Mouse (Mus musculus): ENCODE measurements around the gene Olfr1279.
"Not testable (repeated sequence)": the region's sequence is repeated elsewhere in the genome, so short reads cannot be mapped to it uniquely, and the experiment has no call there.

The Olfr1279 gene

DNA sequence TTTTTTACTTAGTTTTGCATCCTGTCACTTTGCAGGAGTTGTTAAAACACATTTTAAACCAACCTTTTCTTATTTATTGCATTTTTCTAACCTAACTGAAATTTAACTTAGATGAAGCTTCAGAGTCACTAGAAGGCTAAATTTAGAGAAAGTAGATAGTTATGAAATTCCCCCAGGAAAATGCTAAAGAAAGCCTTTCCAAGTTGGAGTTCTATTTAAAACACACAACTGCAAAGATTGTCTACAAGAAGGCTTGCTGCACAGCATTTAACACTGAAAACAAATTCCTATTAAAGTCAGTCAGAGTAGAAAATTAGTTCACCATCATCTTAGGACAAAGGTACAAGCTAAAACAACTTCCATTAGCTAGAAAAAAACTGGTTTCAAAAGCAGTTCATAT lies at the start of gene Olfr1279:
Gene Olfr1279 (plus strand): TSS at position 262 of the 400 bp plus-strand sequence.
- DNase-seq (ENCODE audit: low spot score), result no peak

DNA sequence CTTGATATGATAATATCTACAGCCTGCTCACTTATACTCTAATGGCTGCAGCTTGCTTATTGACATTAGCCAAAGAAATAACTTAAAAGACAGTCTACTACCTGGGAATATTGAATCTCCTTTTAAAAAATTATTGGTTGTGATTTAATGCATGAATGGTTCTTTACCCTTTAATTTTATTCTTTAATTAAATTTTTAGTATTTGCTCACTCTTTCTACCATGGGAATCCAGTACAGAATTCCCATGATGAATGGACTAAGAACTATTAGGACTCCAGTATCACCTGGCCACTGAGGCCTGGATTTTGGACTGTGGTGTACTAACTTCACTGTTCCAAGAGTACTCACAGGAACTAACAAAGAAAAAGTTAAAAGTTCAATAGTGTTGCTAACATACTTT lies 46.2 kb upstream of the Olfr1279 start, which contains the start of gene Olfr1276:
Gene Olfr1276 (plus strand): TSS at position 301 of the 400 bp plus-strand sequence.
- no peak for DNase-seq (ENCODE audit: low spot score)

- DNase-seq (ENCODE audit: low spot score), result no peak
Observed at GRCm38 (mm10) chr2:111274006-111274405, 26.4 kb upstream of the Olfr1279 start, which contains the start of gene Olfr1277. TSS of gene Olfr1277 (minus strand) at chr2:111274106.

GRCm38 (mm10) chr2:111289836-111290235 lies 10.6 kb upstream of the Olfr1279 start, which contains the start of gene Olfr1278:
TSS of gene Olfr1278 (plus strand) at chr2:111290136.
- DNase-seq (ENCODE audit: low spot score), result no peak

- no peak for DNase-seq (ENCODE audit: low spot score)
Observed at GRCm38 (mm10) chr2:111298541-111298940, 1.9 kb upstream of the Olfr1279 start.

GRCm38 (mm10) chr2:111313717-111314116 lies 13.3 kb downstream of the Olfr1279 start, which contains the start of gene Olfr1280:
TSS of gene Olfr1280 (plus strand) at chr2:111314017.
- DNase-seq (ENCODE audit: low spot score), result no peak

- DNase-seq (ENCODE audit: low spot score), result no peak
Observed at GRCm38 (mm10) chr2:111326220-111326619, 25.8 kb downstream of the Olfr1279 start, which contains the start of gene Olfr1281. TSS of gene Olfr1281 (plus strand) at chr2:111326520.

DNA sequence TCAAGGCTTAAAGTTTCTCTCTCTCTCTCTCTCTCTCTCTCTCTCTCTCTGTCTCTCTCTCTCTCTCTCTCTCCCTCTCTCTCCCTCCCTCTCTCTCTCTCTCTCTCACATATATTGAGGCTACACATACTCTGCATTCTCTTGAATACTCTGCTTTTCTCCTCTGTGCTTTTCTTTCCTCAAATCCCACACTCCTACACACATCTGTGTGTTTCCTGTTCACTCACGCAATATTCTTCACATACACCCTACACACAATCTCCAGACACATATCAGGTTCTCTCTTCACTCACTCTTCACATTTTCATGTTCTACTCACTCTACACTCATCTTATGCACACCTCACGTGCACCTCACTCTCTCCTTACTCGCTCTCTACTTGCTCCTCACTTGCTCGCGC lies 33.3 kb downstream of the Olfr1279 start:
- DNase-seq (ENCODE audit: low spot score), result not testable (repeated sequence)

DNA sequence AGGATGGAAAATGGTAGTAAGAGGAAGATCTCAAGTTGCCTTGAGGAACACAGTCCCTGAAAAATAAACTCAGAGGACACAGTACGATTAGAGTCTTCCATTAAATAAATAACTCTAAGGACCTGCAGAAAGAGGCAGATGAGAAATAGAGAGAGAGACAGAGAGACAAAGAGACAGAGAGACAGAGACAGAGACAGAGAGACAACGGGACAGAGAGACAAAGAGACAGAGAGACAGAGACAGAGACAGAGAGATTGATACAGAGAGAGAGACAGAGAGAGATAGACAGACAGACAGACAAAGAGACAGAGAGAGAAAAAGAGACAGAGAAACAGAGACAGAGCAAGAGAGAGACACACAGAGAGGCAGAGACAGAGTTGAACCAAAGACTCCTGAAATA lies 35.5 kb downstream of the Olfr1279 start, which contains the start of gene Olfr1282:
Gene Olfr1282 (minus strand): TSS at position 101 of the 400 bp plus-strand sequence.
- DNase-seq (ENCODE audit: low spot score), result no peak

Data from ovary, adult 18-20 months (tissue).